Mouse (Mus musculus) kidney, embryonic 16.5 days (tissue): ENCODE measurements around the gene Tex261. TPM values are rescaled to one million over a fixed set of nuclear protein-coding genes. Genes with fewer than 3 reads are reported as not detected.

Experiments used
- polyA plus RNA-seq: library from polyadenylated mRNA; unstranded; fragments of >200 nt; fragmentation: Nextera tagmentation; extraction: Ambion mirVana; gene quantifications from 2 replicates; pipeline ENCODE4 v1.2.1, GENCODE M21; 2015

Tex261 gene
- polyA plus RNA-seq, 1 experiment from 2014 or later, result 98.9 TPM

Other genes starting within 250 kb of the Tex261 start
- gene Actg2, start 239.5 kb downstream of the Tex261 start, polyA plus RNA-seq, result 21.2 and 182 TPM in 2 replicates
- gene Stambp, start 203.1 kb downstream of the Tex261 start, polyA plus RNA-seq, result 28.5 and 29.4 TPM in 2 replicates
- 0.07 TPM in 1 of 2 replicates, not detected in the other for gene Clec4f, start 119.6 kb downstream of the Tex261 start, polyA plus RNA-seq
- gene Cd207, start 98.0 kb downstream of the Tex261 start, polyA plus RNA-seq, result not detected in 2 replicates
- not detected in 2 replicates for gene Vax2, start 64.5 kb downstream of the Tex261 start, polyA plus RNA-seq
- 14.1 and 15.8 TPM in 2 replicates for gene Atp6v1b1, start 32.8 kb downstream of the Tex261 start, polyA plus RNA-seq
- 0.19 and 0.30 TPM in 2 replicates for gene Ankrd53, start 13.2 kb downstream of the Tex261 start, polyA plus RNA-seq
- 60.7 and 60.9 TPM in 2 replicates for gene Nagk, start 19.2 kb upstream of the Tex261 start, polyA plus RNA-seq
- 17.4 and 18.1 TPM in 2 replicates for gene Paip2b, start 55.9 kb upstream of the Tex261 start, polyA plus RNA-seq
- 48.4 and 58.8 TPM in 2 replicates for gene Zfp638, start 91.3 kb upstream of the Tex261 start, polyA plus RNA-seq
- gene Dysf, start 232.8 kb upstream of the Tex261 start, polyA plus RNA-seq, result 16.8 and 17.2 TPM in 2 replicates